Mouse (Mus musculus): ENCODE results near the gene Fam135a.

Fam135a gene

GRCm38 (mm10) chr1:24099926-24100869, at the start of gene Fam135a:
TSS of gene Fam135a (minus strand) at chr1:24100341.
- peak; percentile 96 for DNase-seq (ENCODE audit: low read depth, low spot score)

GRCm38 (mm10) chr1:24143504-24143903, 43.4 kb upstream of the Fam135a start:
- DNase-seq (ENCODE audit: low read depth, low spot score): no peak

DNA sequence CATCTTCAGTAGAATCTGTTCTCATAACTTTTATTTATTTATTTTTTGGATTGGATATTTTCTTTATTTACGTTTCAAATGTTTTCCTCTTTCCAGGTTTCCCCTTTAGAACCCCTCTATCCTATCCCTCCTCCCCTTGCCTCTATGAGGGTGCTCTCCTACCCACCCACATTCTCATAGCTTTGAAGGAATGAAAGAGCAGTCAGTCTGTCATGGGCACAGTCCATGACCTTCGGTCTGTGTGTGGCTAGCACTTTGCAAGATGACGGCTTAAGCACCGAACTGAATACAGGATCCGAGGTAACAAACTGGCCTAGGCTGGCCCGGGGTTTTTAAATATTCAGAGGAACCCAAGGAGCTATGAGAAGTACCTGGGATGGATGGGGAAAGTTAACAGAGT, 40.4 kb upstream of the Fam135a start:
- no peak for DNase-seq (ENCODE audit: low read depth, low spot score)

- DNase-seq (ENCODE audit: low read depth, low spot score): peak; percentile 75
Measured at GRCm38 (mm10) chr1:24137133-24137532, 37.0 kb upstream of the Fam135a start.

DNA sequence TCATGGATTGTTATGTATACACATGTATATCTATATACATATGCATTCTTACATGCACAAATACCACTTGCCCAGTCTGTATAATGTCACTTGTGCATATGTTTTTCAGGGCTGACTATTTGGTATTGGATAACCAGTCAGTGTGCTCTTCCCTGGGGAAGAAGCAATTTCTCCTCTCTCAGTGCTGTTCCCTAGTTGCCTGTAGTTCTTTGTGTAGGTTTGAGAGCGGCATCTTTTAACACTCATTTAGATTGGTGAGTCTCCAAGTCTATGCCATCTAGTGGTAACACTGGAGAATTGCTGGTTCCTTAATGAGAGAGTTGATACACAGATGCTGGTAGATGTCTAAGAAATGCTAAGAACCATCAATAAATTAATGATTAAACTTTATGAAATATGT, 34.7 kb upstream of the Fam135a start:
- peak; percentile 40 for DNase-seq (ENCODE audit: low read depth, low spot score)

DNA sequence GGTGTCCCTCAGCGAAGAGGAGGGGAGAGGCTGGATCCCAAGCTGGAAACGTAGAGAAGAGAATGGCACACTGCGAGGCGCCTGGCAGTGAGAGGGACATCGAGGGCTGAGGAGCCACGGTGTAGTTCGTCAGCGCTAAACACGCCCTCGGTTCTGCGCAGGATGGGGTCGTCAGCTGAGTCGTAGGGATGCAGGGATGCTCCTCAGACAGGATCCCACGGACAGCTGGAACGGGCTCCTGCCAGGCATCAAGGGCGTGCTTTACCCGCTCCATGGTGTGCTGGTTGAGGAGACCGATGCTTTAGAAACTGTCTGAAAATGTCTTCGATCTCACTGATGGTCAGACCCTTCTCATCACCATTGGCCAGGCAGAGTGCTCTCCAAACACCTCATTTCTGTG, 33.7 kb upstream of the Fam135a start:
- DNase-seq (ENCODE audit: low read depth, low spot score): no peak

- no peak for DNase-seq (ENCODE audit: low read depth, low spot score)
Measured at GRCm38 (mm10) chr1:24127866-24128265, 27.7 kb upstream of the Fam135a start.

GRCm38 (mm10) chr1:24124610-24125009, 24.5 kb upstream of the Fam135a start:
- no peak for DNase-seq (ENCODE audit: low read depth, low spot score)

DNA sequence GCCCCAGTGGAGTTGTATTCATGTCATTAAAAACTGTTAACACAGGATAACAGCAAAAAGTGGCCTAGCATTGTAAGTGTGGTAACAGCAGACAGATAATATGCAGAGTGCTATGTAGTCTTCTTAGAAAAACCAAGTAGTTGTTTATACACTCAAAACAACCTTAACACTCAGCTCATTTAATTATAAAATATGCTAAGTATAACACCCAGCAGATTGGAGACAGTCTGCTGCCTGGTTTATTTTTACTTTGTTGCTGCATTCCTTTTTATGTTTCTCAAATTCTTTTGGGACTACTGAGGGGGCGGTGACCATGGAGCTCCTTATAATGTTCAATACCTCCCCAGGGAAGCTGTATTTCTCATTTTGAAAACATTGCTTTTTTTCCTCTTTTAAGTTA, 22.4 kb upstream of the Fam135a start:
- DNase-seq (ENCODE audit: low read depth, low spot score): no peak

DNA sequence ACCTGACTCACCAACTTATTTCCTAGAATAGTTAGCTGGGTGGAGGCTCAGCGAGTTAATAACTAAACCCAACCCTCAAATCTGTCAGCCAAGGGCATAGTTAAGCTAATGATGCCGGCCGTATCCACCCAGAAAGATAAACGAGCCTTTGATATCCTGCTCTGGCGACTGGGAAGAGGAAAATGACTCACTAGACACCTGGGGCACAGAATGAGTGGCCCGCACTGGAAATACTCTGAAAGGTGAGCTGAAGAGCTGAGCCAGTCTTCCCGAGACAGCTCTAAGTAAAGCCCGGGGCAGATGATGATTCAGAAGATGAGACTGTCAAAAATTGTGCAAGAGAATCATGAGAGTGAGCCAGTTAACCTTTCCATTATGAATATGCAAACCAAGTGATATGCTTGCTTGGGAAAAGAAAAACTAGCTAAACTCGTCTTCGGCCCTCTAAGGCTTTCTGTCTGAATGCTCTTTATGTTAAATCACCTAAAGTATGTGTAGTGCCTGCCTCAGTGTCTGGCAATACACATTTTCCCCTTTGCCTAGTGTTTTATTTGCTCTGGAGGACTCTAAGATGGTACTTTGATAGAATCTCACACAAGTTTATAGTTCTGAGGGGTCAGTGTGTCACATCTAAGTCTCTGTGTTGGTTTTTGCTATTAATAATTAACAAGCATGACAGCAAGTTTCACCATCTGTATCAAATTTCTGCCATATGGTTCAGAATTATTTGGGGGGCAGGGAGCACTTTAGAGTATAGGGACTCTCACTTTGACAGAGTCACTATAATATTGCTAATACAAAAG, 8.0 kb upstream of the Fam135a start:
- DNase-seq (ENCODE audit: low read depth, low spot score): no peak

DNA sequence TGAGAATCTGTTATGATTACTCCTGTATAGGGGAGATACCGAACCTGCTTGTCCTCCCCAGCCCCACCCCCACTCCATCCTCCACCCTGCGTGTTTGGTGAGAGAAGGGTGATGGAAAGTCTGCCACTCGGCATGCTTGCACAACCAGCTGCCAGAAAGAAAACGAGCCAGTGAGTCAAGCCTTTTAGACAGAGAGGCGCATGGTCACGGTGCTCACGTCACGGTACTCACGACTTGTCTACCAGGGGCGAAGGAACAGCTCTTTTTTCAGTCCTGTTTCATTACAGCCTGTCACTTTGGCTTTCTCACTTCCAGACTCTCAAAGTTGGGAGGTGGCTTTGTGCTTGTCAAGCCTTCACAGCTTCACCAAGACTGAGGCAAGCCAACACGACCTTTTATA, 7.2 kb upstream of the Fam135a start:
- peak; percentile 6 for DNase-seq (ENCODE audit: low read depth, low spot score)

DNA sequence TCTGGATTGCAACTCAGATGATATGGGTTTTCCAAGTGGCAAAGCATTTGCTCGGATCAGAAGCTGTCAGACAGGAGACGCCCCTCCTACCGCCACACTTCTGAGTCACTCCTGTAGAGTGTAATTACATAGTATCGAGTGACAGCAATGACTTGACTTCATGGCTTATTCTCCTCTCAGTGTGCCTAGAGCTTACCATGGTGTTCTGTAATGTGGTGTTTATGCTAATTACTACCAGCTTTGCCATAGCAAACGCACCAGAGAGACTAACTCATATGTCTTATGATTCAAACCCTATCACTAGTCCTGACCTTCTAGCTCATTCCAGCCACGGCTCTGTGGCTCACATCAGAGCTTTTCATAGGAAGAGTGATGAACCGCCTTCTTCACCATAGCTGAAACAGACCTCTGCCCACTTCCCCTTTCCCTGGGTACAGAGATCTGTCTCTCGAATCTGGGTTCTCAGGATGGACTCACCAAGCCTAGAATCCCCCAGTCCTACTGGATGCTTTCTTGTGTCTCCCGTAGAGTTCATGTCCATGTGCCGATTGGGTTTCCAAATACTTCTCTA, 2.5 kb upstream of the Fam135a start:
- DNase-seq (ENCODE audit: low read depth, low spot score): no peak

DNA sequence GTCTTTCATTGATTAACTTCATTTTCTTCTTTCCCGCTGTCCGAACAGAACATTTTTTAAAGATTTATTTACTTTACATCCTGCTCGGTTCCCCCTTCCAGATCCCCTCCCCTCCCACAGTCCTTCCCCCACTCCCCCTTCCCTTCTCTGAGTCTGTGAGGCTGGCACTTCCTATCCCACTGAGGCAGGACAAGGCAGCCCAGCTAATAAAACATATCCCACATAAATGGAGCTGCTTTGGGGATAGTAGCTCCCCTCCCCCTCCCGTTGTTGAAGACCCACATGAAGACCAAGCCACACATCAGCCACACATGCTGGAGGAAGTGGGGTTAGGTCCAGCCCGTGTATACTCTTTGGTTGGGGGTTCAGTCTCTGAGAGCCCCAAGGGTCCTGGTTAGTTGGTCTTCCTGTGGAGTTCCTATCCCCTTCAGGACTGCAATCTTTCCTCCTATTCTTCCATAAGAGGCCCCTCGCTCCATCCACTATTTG, 773 bp upstream of the Fam135a start:
- DNase-seq (ENCODE audit: low read depth, low spot score): no peak

DNA sequence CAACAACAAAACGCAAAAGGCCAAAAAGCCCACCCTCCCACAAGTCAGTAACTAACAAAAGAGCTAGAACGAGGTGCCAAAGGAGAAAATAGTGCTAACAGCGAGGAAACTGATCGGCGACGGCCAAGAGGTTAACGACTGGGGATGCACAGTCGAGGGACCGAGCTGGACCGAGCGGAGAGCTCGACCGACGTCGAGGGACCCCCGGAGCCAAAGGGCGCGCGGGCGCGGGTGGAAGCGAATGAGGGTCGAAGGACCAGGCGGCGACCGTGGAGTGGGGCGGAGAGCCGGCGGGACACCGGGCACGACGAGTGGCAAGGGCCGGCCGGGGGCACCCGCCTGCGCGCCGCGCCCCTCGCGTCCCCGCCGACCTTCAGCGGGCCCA, 608 bp downstream of the Fam135a start:
- peak; percentile 36 for DNase-seq (ENCODE audit: low read depth, low spot score)

- no peak for DNase-seq (ENCODE audit: low read depth, low spot score)
Measured at GRCm38 (mm10) chr1:24097541-24097940, 2.6 kb downstream of the Fam135a start.

DNA sequence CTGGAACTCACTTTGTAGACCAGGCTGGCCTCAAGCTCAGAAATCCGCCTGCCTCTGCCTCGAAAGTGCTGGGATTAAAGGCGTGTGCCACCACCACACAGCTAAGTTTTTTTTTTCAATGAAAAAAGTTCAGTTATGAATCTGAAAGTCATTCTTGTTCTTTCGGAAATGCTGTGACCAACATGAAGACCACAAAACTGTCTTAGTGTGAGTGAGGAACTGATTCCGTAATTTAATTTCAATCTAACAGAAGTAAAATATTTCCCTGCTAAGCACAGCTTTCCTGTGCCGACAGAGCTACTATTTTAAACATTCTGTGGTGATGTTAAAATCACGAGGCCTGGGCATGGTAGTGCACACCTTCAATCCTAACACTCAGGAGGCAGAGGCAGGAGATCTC, 7.7 kb downstream of the Fam135a start:
- DNase-seq (ENCODE audit: low read depth, low spot score): no peak

- DNase-seq (ENCODE audit: low read depth, low spot score): no peak
Measured at GRCm38 (mm10) chr1:24090603-24091002, 9.5 kb downstream of the Fam135a start.

- DNase-seq (ENCODE audit: low read depth, low spot score): no peak
Measured at GRCm38 (mm10) chr1:24090094-24090493, 10.0 kb downstream of the Fam135a start.

DNA sequence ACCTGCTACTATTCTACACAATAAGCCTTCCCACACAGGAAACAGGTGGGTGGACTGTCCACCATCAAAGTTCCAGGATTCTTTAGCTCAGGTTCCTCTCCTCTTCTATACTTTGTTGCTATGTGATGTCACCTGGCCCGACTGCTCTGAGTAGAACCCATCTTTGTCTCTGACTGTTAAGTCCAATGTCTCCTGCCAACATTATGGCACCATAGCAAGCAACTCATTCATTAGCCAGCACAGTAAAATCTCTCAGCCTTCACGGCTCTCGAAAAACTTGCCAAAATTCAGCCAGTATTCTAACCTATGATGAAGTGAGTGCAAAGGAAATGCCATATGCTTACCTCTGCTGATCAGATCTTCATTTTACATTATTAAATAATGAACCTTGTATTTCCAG, 14.0 kb downstream of the Fam135a start:
- no peak for DNase-seq (ENCODE audit: low read depth, low spot score)

DNA sequence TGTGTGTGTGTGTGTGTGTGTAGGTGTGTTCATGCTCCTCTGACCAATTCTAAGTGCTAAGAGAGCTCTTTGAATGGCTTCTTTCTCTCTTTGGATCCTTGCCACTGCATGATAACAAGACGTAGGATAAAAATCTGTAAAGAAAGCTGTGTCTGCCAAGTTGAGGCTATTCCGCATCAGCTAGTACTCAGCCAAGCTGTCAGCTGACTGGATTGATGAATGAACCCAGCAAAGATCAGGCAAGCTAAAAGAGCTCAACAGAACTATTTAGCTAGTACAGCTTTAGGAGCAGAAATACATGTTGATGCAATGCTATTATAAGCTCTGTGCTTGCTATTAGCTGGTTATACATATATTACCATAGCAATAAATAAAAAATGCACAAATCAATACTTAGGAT, 25.7 kb downstream of the Fam135a start:
- DNase-seq (ENCODE audit: low read depth, low spot score): no peak

DNA sequence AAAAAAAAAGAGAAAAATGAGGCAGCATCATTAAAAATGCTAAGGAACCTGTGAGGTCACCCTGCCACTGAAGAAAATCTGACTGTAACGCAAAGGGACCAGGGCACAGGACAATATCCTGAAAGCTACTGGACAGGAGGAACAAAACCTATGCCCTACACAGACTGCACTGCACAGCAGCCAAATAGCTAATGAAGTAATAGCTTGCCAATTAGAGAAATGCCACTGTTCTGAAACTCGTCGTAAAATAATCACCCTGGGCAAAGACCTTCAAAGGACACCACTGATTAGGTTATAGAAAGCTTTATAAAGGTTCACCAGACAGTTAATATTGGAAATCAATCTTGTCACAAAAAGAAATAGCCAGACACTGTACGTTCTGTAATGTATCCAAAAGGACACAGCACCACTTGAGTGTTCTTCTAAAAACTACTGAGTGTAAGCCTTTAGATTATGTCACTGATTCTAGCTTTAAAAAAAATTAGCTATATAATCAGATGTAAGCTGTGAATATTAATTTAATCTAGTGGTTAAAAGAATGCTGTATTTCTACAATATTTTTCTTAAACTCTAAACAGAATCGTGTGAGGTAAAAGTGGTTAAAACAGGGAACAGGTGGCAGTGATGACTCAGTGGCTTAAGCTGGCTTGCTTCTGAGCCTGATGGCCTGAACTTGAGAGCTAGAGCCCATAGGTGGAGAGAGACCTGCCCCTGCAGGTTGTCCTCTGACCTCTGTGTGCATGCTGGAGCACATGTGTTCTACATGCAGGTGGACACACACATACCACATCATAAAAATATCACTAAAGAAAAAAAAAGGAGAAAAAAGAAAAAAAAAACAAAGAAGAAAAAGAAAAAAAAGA, 26.5 kb downstream of the Fam135a start:
- DNase-seq (ENCODE audit: low read depth, low spot score): no peak
